Mouse (Mus musculus) CH12.LX (cell line): ENCODE data around the gene A730049H05Rik. TPM values are rescaled to one million over a fixed set of nuclear protein-coding genes. Genes with fewer than 3 reads are reported as not detected.

Experiments used
- DNase-seq: peaks from one replicate; pipeline ENCODE4 v3.0.0-alpha.2; 2013; ENCODE audit errors: extremely low read depth
- H3K27ac ChIP-seq: 2 replicates; pipeline ENCODE4 v1.5.1; 2012; ENCODE audit warnings: low read depth, mild to moderate bottlenecking, control low read depth, moderate library complexity; ENCODE audit not compliant: insufficient read depth
- H3K27me3 ChIP-seq: replicated peaks from 2 replicates; pipeline ENCODE3; 2012; ENCODE audit warnings: inconsistent platforms
- H3K36me3 ChIP-seq, 2 experiments: replicated peaks in 1 of 2; 2 replicates each; pipeline versions ENCODE3 to v1.6.1; 2012; ENCODE audit warnings: inconsistent platforms in 1 of 2, low read length in 1 of 2, mild to moderate bottlenecking in 1 of 2, mixed read lengths in 1 of 2, moderate library complexity in 1 of 2; ENCODE audit not compliant: control insufficient read depth in 1 of 2, insufficient read depth in 1 of 2
- H3K4me1 ChIP-seq, 2 experiments: 2 replicates each; pipeline ENCODE4 v1.6.1; 2012; ENCODE audit warnings: inconsistent platforms in 1 of 2, moderate library complexity in 1 of 2; ENCODE audit not compliant: insufficient read depth in 2 of 2, control insufficient read depth in 1 of 2
- H3K4me2 ChIP-seq: 2 replicates; pipeline ENCODE4 v1.6.1; 2012; ENCODE audit warnings: low read depth, mild to moderate bottlenecking, control low read depth; ENCODE audit not compliant: poor library complexity, insufficient read depth, severe bottlenecking
- H3K4me3 ChIP-seq, 3 experiments: fragments of 150-350 bp in 1 of 3; sonication (generic) in 1 of 3; replicated peaks in 1 of 3; 2 replicates each; pipeline versions ENCODE3 to v1.5.1; 2011 to 2012; ENCODE audit warnings: low read depth in 2 of 3, low read length in 2 of 3, mild to moderate bottlenecking in 2 of 3, moderate library complexity in 2 of 3, control low read depth in 1 of 3, improper control_type of control experiment in 1 of 3, inconsistent platforms in 1 of 3, mixed read lengths in 1 of 3; ENCODE audit not compliant: poor library complexity in 1 of 3
- H3K79me2 ChIP-seq: replicated peaks from 2 replicates; pipeline ENCODE4 v1.6.1; 2012; ENCODE audit warnings: mild to moderate bottlenecking, moderate library complexity; ENCODE audit not compliant: control insufficient read depth, poor library complexity, insufficient read depth, severe bottlenecking; ENCODE audit errors: extremely low read depth
- H3K9ac ChIP-seq: 2 replicates; pipeline ENCODE4 v1.6.1; 2012; ENCODE audit warnings: low read depth, mild to moderate bottlenecking, control low read depth, moderate library complexity; ENCODE audit not compliant: insufficient read depth
- H3K9me3 ChIP-seq: replicated peaks from 2 replicates; pipeline ENCODE3; 2012; ENCODE audit warnings: low read length, inconsistent platforms, mixed read lengths
- CHD1 ChIP-seq: IDR thresholded peaks from 2 replicates; pipeline ENCODE4 v1.6.1; 2012; ENCODE audit warnings: low read depth, low read length, improper control_type of control experiment, inconsistent platforms
- CHD2 ChIP-seq: IDR thresholded peaks from 2 replicates; pipeline ENCODE4 v1.6.1; 2011; ENCODE audit warnings: low read length, improper control_type of control experiment
- EP300 ChIP-seq: IDR thresholded peaks from 2 replicates; pipeline ENCODE4 v1.6.1; 2011; ENCODE audit warnings: low read length, improper control_type of control experiment
- HCFC1 ChIP-seq: IDR thresholded peaks from 2 replicates; pipeline ENCODE4 v1.6.1; 2012; ENCODE audit warnings: low read depth, mild to moderate bottlenecking, inconsistent platforms, low read length, improper control_type of control experiment
- JUN ChIP-seq: IDR thresholded peaks from 2 replicates; pipeline ENCODE4 v1.6.1; 2011; ENCODE audit warnings: low read depth, mild to moderate bottlenecking, low read length, improper control_type of control experiment, moderate library complexity; ENCODE audit not compliant: insufficient read depth
- JUND ChIP-seq: conservative IDR thresholded peaks from 2 replicates; pipeline ENCODE4 v1.6.1; 2011; ENCODE audit warnings: low read depth, low read length, improper control_type of control experiment
- MAFK ChIP-seq: IDR thresholded peaks from 2 replicates; pipeline ENCODE4 v1.6.1; 2011; ENCODE audit warnings: low read length, improper control_type of control experiment; ENCODE audit not compliant: insufficient replicate concordance
- MAX ChIP-seq: IDR thresholded peaks from 2 replicates; pipeline ENCODE4 v1.6.1; 2011; ENCODE audit warnings: low read length, improper control_type of control experiment
- MXI1 ChIP-seq: IDR thresholded peaks from 2 replicates; pipeline ENCODE4 v1.6.1; 2011; ENCODE audit warnings: mild to moderate bottlenecking, low read depth, low read length, improper control_type of control experiment
- NRF1 ChIP-seq: IDR thresholded peaks from 2 replicates; pipeline ENCODE4 v1.6.1; 2014; ENCODE audit warnings: low read depth, mild to moderate bottlenecking, inconsistent platforms, low read length, improper control_type of control experiment, moderate library complexity
- POLR2AphosphoS2 ChIP-seq: IDR thresholded peaks from 2 replicates; pipeline ENCODE4 v1.6.1; 2011; ENCODE audit warnings: low read depth, low read length, improper control_type of control experiment
- RAD21 ChIP-seq: IDR thresholded peaks from 2 replicates; pipeline ENCODE4 v1.6.1; 2011; ENCODE audit warnings: low read depth, mild to moderate bottlenecking, low read length, improper control_type of control experiment, moderate library complexity
- RCOR1 ChIP-seq: conservative IDR thresholded peaks from 2 replicates; pipeline ENCODE4 v1.6.1; 2012; ENCODE audit warnings: low read depth, mild to moderate bottlenecking, inconsistent platforms, low read length, improper control_type of control experiment
- SIN3A ChIP-seq: IDR thresholded peaks from 2 replicates; pipeline ENCODE4 v1.6.1; 2012; ENCODE audit warnings: low read length, improper control_type of control experiment, inconsistent platforms
- SMC3 ChIP-seq: IDR thresholded peaks from 2 replicates; pipeline ENCODE4 v1.6.1; 2011; ENCODE audit warnings: low read depth, low read length, improper control_type of control experiment
- TBP ChIP-seq: conservative IDR thresholded peaks from 2 replicates; pipeline ENCODE4 v1.6.1; 2011; ENCODE audit warnings: low read depth, low read length, improper control_type of control experiment
- ZC3H11A ChIP-seq: IDR thresholded peaks from 2 replicates; pipeline ENCODE4 v1.6.1; 2012; ENCODE audit warnings: low read depth, mild to moderate bottlenecking, inconsistent platforms, low read length, improper control_type of control experiment
- ZKSCAN1 ChIP-seq: IDR thresholded peaks from 2 replicates; pipeline ENCODE4 v1.6.1; 2012; ENCODE audit warnings: low read depth, inconsistent platforms, low read length, improper control_type of control experiment, borderline replicate concordance
- ZNF384 ChIP-seq: IDR thresholded peaks from 2 replicates; pipeline ENCODE4 v1.6.1; 2012; ENCODE audit warnings: low read depth, low read length, improper control_type of control experiment, inconsistent platforms
- dilution Hi-C: fragments of 300-500 bp; cut with MboI; formaldehyde crosslinking; loops from 2 replicates; pipeline ENCODE4 v1.14.3; 2020; ENCODE audit warnings: low sequenced_read_pairs; ENCODE audit not compliant: extremely low pct_unique_long_range_greater_than_20kb, extremely low pct_ligation_motif_present
- in situ Hi-C: fragments of 300-500 bp; cut with MboI; formaldehyde crosslinking; loops from 3 replicates; pipeline ENCODE4 v1.14.3; 2019; ENCODE audit warnings: low sequenced_read_pairs, low pct_ligation_motif_present, low pct_unique_long_range_greater_than_20kb, mixed read lengths
- polyA plus RNA-seq: library from polyadenylated mRNA; unstranded; fragments of >175 nt; gene quantifications from 2 replicates; pipeline ENCODE4 v1.2.1, GENCODE M21; 2012; ENCODE audit warnings: low read depth; ENCODE audit not compliant: insufficient read length
- total RNA-seq, 2 experiments: library from RNA; depleted of rRNA; stranded (reverse); fragments of 300-350 nt in 1 of 2; fragments of >200 nt in 1 of 2; gene quantifications; 2 replicates each; pipeline ENCODE4 v1.2.3; 2012 to 2014

A730049H05Rik gene
- total and polyA plus RNA-seq, 3 experiments, result not detected

- no peaks in the 10 kb centered on the region for H3K27me3 ChIP-seq
- H3K4me2 ChIP-seq, result no peak overlapping the region
- H3K4me1 ChIP-seq, result no peaks in the 10 kb centered on the region
- DNase-seq, result no peak
- no peak overlapping the region for H3K9ac ChIP-seq
- H3K9me3 ChIP-seq, result peaks cover 73% of the 10 kb centered on the region
- no peak overlapping the region for H3K4me3 ChIP-seq
- no peaks in the 10 kb centered on the region for H3K79me2 ChIP-seq
- H3K36me3 ChIP-seq, result no peaks in the 10 kb centered on the region
- dilution Hi-C loops, result no loop called here
- TF ChIP-seq RCOR1 (no peak), CHD1 (no peak), MXI1 (no peak), ZKSCAN1 (no peak), RAD21 (no peak), TBP (no peak), MAX (no peak), JUND (no peak), SMC3 (no peak), CHD2 (no peak), EP300 (no peak)
- in situ Hi-C loops, result no loop called here
- H3K27ac ChIP-seq, result no peak overlapping the region
Observed at GRCm38 (mm10) chr6:92786701-92787375, 29.4 kb upstream of the A730049H05Rik start.

DNA sequence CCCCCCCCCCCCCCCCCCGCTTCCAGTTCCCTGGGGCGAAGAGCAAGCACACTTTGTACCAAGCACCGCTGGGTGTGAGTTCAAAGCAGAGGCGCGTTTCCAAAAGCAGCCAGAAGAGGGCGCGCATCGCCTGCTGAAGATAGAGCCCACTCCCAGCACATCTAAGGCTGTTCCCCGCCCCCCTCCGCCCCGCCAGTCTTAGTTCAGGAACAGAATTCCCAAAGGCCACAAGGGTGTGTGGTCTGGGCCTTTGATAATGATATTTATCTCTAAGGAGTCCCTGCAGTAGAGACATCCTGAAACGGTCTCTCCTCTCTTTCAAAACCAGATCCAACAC lies 28.9 kb upstream of the A730049H05Rik start:
- no peaks in the 10 kb centered on the region for H3K79me2 ChIP-seq
- dilution Hi-C loops (no loop called here), in situ Hi-C loops (no loop called here)
- H3K4me2 ChIP-seq, result no peak overlapping the region
- H3K4me1 ChIP-seq, result no peaks in the 10 kb centered on the region
- H3K27ac ChIP-seq, result no peak overlapping the region
- H3K36me3 ChIP-seq, result no peaks in the 10 kb centered on the region
- H3K9me3 ChIP-seq, result peaks cover 68% of the 10 kb centered on the region
- no peak overlapping the region for H3K4me3 ChIP-seq
- H3K9ac ChIP-seq, result no peak overlapping the region
- no peak for TF ChIP-seq ZC3H11A
- H3K27me3 ChIP-seq, result no peaks in the 10 kb centered on the region
- no peak for DNase-seq

DNA sequence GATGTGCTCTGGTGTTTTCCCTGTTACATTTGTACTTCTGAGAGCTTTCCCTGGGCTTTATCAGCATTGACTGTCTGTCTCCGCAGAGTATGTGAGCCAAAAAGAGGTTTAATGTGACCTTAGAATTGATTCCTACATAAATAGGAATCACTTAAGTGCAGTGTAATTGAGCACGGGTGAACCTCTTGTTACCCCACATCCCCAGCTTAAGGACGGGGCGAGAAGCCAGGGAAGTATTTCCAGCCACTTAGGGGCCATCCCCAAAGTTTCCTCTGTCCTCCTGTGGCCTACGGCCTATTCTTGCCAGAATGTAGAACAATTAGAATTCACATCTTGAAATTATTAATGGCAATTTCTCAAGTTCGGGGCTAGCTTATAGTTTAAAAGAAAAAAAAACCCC lies 22.5 kb upstream of the A730049H05Rik start:
- dilution Hi-C loops, result no loop called here

More for the DNA sequence above, 22.5 kb upstream of the A730049H05Rik start:
- H3K27me3 ChIP-seq, result no peaks in the 10 kb centered on the region
- H3K4me1 ChIP-seq, result no peaks in the 10 kb centered on the region
- peaks cover 70% of the 10 kb centered on the region for H3K9me3 ChIP-seq
- no peak for DNase-seq
- TF ChIP-seq NRF1 (no peak), MAFK (no peak), ZC3H11A (no peak), JUN (no peak), EP300 (no peak), ZNF384 (no peak), SIN3A (no peak), RAD21 (no peak), HCFC1 (no peak), RCOR1 (no peak), POLR2AphosphoS2 (no peak), MXI1 (no peak)
- H3K79me2 ChIP-seq, result no peaks in the 10 kb centered on the region
- no peak overlapping the region for H3K4me2 ChIP-seq
- no peak overlapping the region for H3K27ac ChIP-seq
- in situ Hi-C loops, result no loop called here
- H3K4me3 ChIP-seq, result no peak overlapping the region
- H3K9ac ChIP-seq, result no peak overlapping the region
- no peaks in the 10 kb centered on the region for H3K36me3 ChIP-seq
